Mouse (Mus musculus): ENCODE results near the gene Fgfr1op. TPM values are rescaled to one million over a fixed set of nuclear protein-coding genes. Genes with fewer than 3 reads are reported as not detected.
"Not testable (repeated sequence)": the region's sequence is repeated elsewhere in the genome, so short reads cannot be mapped to it uniquely, and the experiment has no call there.

Fgfr1op gene
- total RNA-seq, 2 experiments from 2014 or later: 21.4 to 21.7 TPM

GRCm38 (mm10) chr17:8197652-8198051 is 32.4 kb downstream of the Fgfr1op start:
- peak; percentile 40 for TF ChIP-seq CTCF (IDR thresholded peaks at IDR 0.05)
- DNase-seq (ENCODE audit: extremely low spot score in 1 of 2, low spot score in 2 of 2): no peak
- Histone ChIP-seq H3K27ac (no peak overlapping the region), H3K4me3 (no peak overlapping the region)
- intact Hi-C loops (cut with DNase I): loop anchor here (5.0 kb wide), 1 partner anchor 105 kb away; no protein-coding TSS in a partner anchor

- Histone ChIP-seq H3K4me3 (no peak overlapping the region), H3K27ac (peak overlapping the region; percentile 56; the same call in 1 of the 2 replicates)
- intact Hi-C loops (cut with DNase I): loop anchor here (5.0 kb wide), 1 partner anchor 103 kb away; no protein-coding TSS in a partner anchor
- no peak for TF ChIP-seq CTCF (IDR thresholded peaks at IDR 0.05)
- DNase-seq (ENCODE audit: extremely low spot score in 1 of 2, low spot score in 2 of 2): no peak
Measured at GRCm38 (mm10) chr17:8199067-8199935, 34.0 kb downstream of the Fgfr1op start.

- no peak overlapping the region for H3K4me3 ChIP-seq
- H3K27ac ChIP-seq: no peak overlapping the region
- no peak for DNase-seq (ENCODE audit: extremely low spot score in 1 of 2, low spot score in 2 of 2)
- intact Hi-C loops (cut with DNase I): loop anchor here (5.0 kb wide), 1 partner anchor 102 kb away; no protein-coding TSS in a partner anchor
- no peak for TF ChIP-seq CTCF (IDR thresholded peaks at IDR 0.05)
Measured at GRCm38 (mm10) chr17:8199936-8200330, 34.6 kb downstream of the Fgfr1op start.

DNA sequence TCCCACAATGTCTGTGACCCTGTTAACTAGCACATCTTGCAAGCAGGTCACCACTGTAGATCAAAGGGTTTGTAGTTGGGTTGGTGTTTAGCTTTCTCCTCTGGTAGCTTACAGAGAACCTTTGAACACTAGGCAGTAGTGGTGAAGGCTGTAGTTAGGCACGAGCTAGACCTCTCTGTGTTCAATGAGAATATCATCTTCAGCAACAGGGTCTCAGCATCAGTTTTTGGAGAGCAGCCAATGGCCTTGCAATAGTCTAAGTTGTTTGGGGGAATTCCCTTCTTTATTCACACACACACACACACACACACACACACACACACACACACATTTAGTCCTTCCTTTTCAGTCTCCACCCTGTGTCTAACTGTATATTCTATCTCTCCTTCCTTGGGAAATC is 38.2 kb downstream of the Fgfr1op start:
- H3K27ac ChIP-seq: no peak overlapping the region
- TF ChIP-seq CTCF (IDR thresholded peaks at IDR 0.05): no peak
- no peak for DNase-seq (ENCODE audit: extremely low spot score in 1 of 2, low spot score in 2 of 2)
- no peak overlapping the region for H3K4me3 ChIP-seq
- intact Hi-C loops (cut with DNase I): no loop called here

- H3K27ac ChIP-seq; intact Hi-C loops (cut with DNase I); DNase-seq (ENCODE audit: extremely low spot score in 1 of 2, low spot score in 2 of 2); H3K4me3 ChIP-seq: not testable (repeated sequence)
Measured at GRCm38 (mm10) chr17:8205221-8205631, 39.9 kb downstream of the Fgfr1op start.

DNA sequence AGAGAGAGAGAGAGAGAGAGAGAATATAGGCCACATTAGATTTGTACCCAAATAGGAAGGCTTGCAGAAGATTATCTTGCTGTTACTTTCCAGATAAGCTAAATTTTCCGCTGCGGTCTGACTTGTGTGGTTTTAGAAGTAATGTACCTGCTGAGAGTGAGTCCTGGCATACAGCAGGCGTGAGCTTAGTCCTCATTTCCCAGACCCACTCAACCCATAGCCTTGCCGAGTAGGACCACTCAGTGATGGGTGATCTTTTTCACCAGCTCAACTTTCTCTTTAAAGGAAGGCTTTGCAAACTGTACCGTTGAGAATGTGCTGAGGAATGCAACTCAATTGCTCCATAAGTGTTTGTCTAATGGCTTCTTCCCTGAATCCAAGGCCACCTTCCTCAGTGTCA is 41.4 kb downstream of the Fgfr1op start:
- TF ChIP-seq CTCF (IDR thresholded peaks at IDR 0.05): no peak
- no peak for DNase-seq (ENCODE audit: extremely low spot score in 1 of 2, low spot score in 2 of 2)
- no peak overlapping the region for H3K27ac ChIP-seq
- H3K4me3 ChIP-seq: no peak overlapping the region
- intact Hi-C loops (cut with DNase I): no loop called here

DNA sequence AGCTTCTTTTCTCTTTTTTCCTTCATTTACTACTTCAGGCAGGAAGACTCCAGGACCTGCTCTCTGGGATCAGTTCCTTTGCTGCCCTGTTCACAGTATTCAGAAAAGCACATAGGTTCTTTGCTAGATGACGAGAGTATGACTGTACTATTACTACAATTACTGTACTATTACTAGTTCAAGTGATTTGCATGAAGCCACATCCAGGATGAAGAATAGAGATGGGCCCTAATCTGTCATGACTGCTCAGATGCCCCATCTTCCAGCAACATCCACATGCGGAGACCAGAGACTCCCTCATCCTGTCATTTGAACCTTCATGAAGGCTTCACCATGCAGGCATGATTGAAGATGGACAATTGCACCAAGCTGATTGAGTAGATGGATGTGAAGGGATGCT is 44.4 kb downstream of the Fgfr1op start:
- Histone ChIP-seq H3K27ac (no peak overlapping the region), H3K4me3 (no peak overlapping the region)
- intact Hi-C loops (cut with DNase I): no loop called here
- TF ChIP-seq CTCF (IDR thresholded peaks at IDR 0.05): no peak
- DNase-seq (ENCODE audit: extremely low spot score in 1 of 2, low spot score in 2 of 2): no peak

- no peak for TF ChIP-seq CTCF (IDR thresholded peaks at IDR 0.05)
- no peak for DNase-seq (ENCODE audit: extremely low spot score in 1 of 2, low spot score in 2 of 2)
- H3K4me3 ChIP-seq: no peak overlapping the region
- intact Hi-C loops (cut with DNase I): no loop called here
- no peak overlapping the region for H3K27ac ChIP-seq
Measured at GRCm38 (mm10) chr17:8210170-8210569, 44.9 kb downstream of the Fgfr1op start.

- Histone ChIP-seq H3K4me3 (no peak overlapping the region), H3K27ac (no peak overlapping the region)
- TF ChIP-seq CTCF (IDR thresholded peaks at IDR 0.05): no peak
- DNase-seq (ENCODE audit: extremely low spot score in 1 of 2, low spot score in 2 of 2): no peak
- intact Hi-C loops (cut with DNase I): no loop called here
Measured at GRCm38 (mm10) chr17:8210675-8211074, 45.4 kb downstream of the Fgfr1op start.

DNA sequence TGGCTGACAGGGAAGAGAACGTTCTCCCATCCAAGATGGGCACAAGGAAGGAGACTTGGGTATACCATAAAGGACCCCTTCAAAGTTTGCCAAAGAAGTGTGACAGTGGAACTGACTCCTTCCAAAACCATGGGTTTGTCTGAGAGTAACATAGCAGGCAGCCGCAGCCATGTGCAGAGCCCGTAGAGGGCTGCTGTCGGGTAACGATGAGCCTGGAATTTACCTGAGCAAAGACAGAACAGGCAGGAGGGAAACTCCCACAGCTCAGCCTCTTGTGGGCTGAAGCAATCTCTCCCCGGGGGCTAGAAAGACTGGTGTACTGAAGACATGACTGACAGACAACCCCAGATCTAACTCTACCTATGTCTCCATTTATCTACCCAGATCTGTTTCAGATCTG is 46.1 kb downstream of the Fgfr1op start:
- TF ChIP-seq CTCF (IDR thresholded peaks at IDR 0.05): no peak
- Histone ChIP-seq H3K27ac (no peak overlapping the region), H3K4me3 (no peak overlapping the region)
- no peak for DNase-seq (ENCODE audit: extremely low spot score in 1 of 2, low spot score in 2 of 2)
- intact Hi-C loops (cut with DNase I): no loop called here

GRCm38 (mm10) chr17:8214369-8214768 is 49.1 kb downstream of the Fgfr1op start:
- no peak for DNase-seq (ENCODE audit: extremely low spot score in 1 of 2, low spot score in 2 of 2)
- no peak overlapping the region for H3K4me3 ChIP-seq
- TF ChIP-seq CTCF (IDR thresholded peaks at IDR 0.05): no peak
- no peak overlapping the region for H3K27ac ChIP-seq
- intact Hi-C loops (cut with DNase I): no loop called here

- intact Hi-C loops (cut with DNase I): no loop called here
- TF ChIP-seq CTCF (IDR thresholded peaks at IDR 0.05): no peak
Measured at GRCm38 (mm10) chr17:8215016-8215745, 49.9 kb downstream of the Fgfr1op start.

More at GRCm38 (mm10) chr17:8215016-8215745, 49.9 kb downstream of the Fgfr1op start:
- DNase-seq (ENCODE audit: extremely low spot score in 1 of 2, low spot score in 2 of 2): no peak
- H3K4me3 ChIP-seq: no peak overlapping the region
- H3K27ac ChIP-seq: no peak overlapping the region

Measured in left cerebral cortex, adult 2 months (tissue).